Mouse (Mus musculus) cortical plate, adult 2 months (tissue): Measurements from ENCODE around the gene Wdr63.

ENCODE experiments used
- CTCF ChIP-seq: fragments of 200-500 bp; IDR thresholded peaks from 2 replicates; pipeline ENCODE4 v1.5.1; 2011; ENCODE audit warnings: mild to moderate bottlenecking, control low read depth, low read length; ENCODE audit not compliant: insufficient read depth; ENCODE audit errors: extremely low read depth
- POLR2A ChIP-seq: fragments of 200-500 bp; IDR thresholded peaks from 2 replicates; pipeline ENCODE4 v1.6.1; 2011; ENCODE audit warnings: mild to moderate bottlenecking, low read length, control low read depth; ENCODE audit not compliant: insufficient read depth; ENCODE audit errors: extremely low read depth

DNA sequence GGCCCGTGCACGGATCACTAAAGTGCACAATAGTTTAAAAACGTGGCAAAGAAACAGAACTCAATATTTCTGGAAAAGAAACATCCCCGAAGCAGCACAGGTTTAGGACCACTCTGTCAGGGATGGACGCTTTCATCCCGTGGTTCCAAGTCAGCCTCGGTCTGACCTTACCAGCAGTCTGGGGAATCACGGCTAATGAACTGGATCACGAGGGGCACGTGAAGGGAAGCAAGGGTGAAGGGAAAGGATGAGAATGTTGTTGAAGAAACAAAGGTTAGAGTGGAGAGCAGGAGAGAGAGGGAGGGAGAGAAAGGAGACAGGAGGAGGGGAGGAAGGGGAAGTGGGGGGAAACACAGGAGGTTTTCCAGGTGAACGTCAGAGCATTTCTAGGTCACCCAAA, 61.9 kb downstream of the Wdr63 start:
- TF ChIP-seq POLR2A (no peak), CTCF (no peak)
